Mouse (Mus musculus) olfactory bulb, adult 2 months (tissue): ENCODE results near the gene Lyl1. TPM values are rescaled to one million over a fixed set of nuclear protein-coding genes. Genes with fewer than 3 reads are reported as not detected.

Experiments
- H3K27ac ChIP-seq: fragments of 200-500 bp; 2 replicates; pipeline ENCODE4 v1.5.1; 2012; ENCODE audit warnings: low read depth, low read length; ENCODE audit not compliant: insufficient read depth
- H3K4me1 ChIP-seq: fragments of 200-500 bp; 2 replicates; pipeline ENCODE4 v1.6.1; 2012; ENCODE audit warnings: low read length; ENCODE audit not compliant: control insufficient read depth, insufficient read depth
- H3K4me3 ChIP-seq: fragments of 200-500 bp; 2 replicates; pipeline ENCODE4 v1.5.1; 2012; ENCODE audit warnings: mild to moderate bottlenecking, low read depth, low read length, moderate library complexity; ENCODE audit not compliant: insufficient read depth
- CTCF ChIP-seq: fragments of 200-500 bp; IDR thresholded peaks from 2 replicates; pipeline ENCODE4 v1.5.1; 2012; ENCODE audit warnings: low read depth, mild to moderate bottlenecking, low read length, moderate library complexity; ENCODE audit not compliant: insufficient read depth
- POLR2A ChIP-seq: fragments of 200-500 bp; IDR thresholded peaks from 2 replicates; pipeline ENCODE4 v1.6.1; 2012; ENCODE audit warnings: mild to moderate bottlenecking, low read depth, low read length, moderate library complexity; ENCODE audit not compliant: insufficient read depth
- WGBS: fragments of 180-500 bp; shearing (Covaris S2); methylation state at CpG from one replicate; pipeline ENCODE4 v1.1.7; 2018; 5-methylcytosine and 5-hydroxymethylcytosine counted together
- polyA plus RNA-seq: library from polyadenylated mRNA; stranded (reverse); fragments of >200 nt; gene quantifications from 2 replicates; pipeline ENCODE4 v1.2.4, GENCODE M21; 2012; ENCODE audit warnings: low replicate concordance; ENCODE audit not compliant: missing spikeins, insufficient read depth, insufficient read length

The Lyl1 gene
- polyA plus RNA-seq, 1 experiment: not detected

DNA sequence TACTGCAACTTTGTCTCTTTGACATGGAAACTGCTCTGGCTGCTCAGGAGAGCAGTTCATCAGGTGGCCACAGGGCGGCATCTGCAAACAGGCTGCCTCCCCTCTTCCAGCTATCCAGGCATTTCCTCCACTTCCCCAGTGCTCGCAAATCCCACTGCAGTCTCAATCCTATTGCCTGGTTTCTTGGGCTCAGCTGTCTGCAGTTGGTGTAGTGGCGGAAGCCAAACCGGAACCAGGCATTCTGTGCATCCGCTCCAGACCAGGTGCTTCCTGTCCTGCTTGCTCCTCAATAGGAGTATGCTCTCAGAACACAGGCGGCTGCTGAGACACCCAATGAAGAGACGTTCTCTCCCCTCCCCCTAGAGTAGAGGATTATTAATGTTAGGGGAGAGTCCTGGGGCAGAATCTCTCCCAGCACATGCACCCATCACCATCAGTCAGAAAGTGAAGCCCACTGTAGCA is 1.4 kb upstream of the Lyl1 start:
- Histone ChIP-seq H3K27ac (no peak overlapping the region), H3K4me3 (no peak overlapping the region), H3K4me1 (0 out of 2 replicates have a peak, but pooled peaks cover 2% of the 10 kb centered on the region)
- WGBS: 64% methylated on average over 7 of the region's 7 CpGs
- no peak for TF ChIP-seq POLR2A
- TF ChIP-seq CTCF: 0 out of 2 replicates have a peak, but pooled peaks have one; percentile 40

DNA sequence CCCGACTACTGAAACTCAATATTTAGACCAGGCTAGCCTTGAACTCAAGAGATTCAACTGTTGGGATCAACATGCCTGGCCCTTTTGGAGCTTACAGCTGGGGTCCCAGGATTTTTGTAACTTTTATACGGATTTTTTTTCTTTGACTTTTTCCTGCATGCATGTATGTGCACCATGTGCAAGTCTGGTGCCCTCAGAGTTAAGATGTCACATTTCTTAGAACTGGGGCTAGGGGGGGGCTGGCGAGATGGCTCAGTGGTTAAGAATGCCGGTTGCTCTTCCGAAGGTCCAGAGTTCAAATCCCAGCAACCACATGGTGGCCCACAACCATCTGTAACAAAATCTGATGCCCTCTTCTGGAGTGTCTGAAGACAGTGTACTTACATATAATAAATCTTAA is 731 bp upstream of the Lyl1 start:
- H3K27ac ChIP-seq: no peak overlapping the region
- 87% methylated on average over 5 of the region's 5 CpGs for WGBS
- TF ChIP-seq POLR2A (no peak), CTCF (no peak)
- peaks cover 8% of the 10 kb centered on the region; the same call in 1 of the 2 replicates for H3K4me1 ChIP-seq
- no peak overlapping the region for H3K4me3 ChIP-seq

DNA sequence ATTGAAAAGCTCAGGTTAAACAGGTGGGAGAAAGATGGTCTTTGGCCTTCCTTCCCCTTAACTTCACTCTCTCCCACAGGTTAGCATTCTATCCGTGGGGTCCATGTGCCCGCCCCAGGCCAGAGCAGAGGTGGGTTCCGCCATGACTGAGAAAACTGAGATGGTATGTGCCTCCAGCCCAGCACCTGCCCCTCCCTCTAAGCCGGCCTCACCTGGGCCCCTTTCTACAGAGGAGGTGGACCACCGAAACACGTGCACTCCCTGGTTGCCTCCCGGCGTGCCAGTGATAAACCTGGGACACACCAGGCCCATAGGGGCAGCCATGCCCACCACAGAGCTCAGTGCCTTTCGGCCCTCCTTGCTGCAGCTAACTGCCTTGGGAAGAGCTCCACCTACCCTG is 1.3 kb downstream of the Lyl1 start:
- 82% methylated on average over 9 of the region's 9 CpGs for WGBS
- Histone ChIP-seq H3K4me1 (peaks cover 12% of the 10 kb centered on the region; the same call in 1 of the 2 replicates), H3K27ac (no peak overlapping the region), H3K4me3 (no peak overlapping the region)
- TF ChIP-seq CTCF (no peak), POLR2A (no peak)

DNA sequence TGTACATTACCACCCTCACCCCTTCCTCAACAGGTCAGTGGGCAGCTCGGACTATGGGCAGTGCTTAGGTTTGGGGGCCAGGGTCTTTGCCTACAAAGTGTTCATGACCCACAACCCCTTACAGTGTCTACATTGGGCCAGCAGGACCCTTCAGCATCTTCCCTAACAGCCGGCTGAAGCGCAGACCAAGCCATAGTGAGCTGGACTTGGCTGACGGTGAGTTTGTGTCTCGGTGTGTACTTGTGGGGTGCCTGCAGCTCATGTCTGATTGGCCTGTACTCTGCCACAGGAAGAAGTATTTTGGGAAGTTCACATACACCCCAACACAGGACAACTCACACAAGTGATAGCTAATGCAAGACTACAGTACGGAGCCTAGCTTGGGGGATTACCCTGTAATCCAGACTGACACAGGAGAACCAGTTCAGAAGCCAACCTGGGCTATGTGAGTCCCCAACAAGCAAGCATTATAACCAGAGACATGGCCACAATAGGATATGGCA is 1.8 kb downstream of the Lyl1 start:
- TF ChIP-seq POLR2A: no peak
- no peak for TF ChIP-seq CTCF
- H3K27ac ChIP-seq: no peak overlapping the region
- peaks cover 13% of the 10 kb centered on the region; the same call in 1 of the 2 replicates for H3K4me1 ChIP-seq
- 94% methylated on average over 6 of the region's 6 CpGs for WGBS
- no peak overlapping the region for H3K4me3 ChIP-seq

DNA sequence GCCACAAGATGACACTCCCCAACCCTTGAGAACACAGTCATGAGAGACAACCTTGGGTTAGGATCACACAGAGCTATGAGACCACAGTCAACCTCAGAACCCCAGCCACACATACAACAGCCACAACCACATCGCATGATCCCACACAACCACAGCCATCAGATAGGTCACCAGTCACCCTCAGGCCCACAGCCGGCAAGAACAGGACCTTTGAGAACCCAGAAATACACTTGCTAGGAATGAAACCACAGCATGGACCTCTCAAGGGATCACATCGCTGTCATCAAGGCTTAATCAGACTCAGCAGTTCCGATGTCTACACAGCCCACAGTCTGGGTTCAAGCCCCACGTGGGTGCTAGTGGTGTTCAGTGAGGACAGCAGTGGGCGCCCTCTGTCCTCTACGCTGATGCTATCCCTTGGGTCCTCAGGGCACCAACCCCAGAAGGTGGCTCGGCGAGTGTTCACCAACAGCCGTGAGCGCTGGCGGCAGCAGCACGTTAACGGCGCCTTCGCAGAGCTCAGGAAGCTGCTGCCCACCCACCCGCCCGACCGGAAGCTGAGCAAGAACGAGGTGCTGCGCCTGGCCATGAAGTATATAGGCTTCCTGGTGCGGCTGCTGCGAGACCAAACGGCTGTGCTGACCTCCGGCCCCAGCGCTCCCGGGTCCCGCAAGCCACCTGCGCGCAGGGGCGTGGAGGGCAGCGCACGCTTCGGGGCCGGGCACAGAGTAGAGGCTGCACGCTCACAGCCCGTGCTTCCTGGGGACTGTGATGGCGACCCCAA is 2.4 kb downstream of the Lyl1 start:
- Histone ChIP-seq H3K4me1 (peaks cover 13% of the 10 kb centered on the region; the same call in 1 of the 2 replicates), H3K27ac (no peak overlapping the region), H3K4me3 (no peak overlapping the region; the same call in 1 of the 2 replicates)
- WGBS: 50% methylated on average over 38 of the region's 38 CpGs
- TF ChIP-seq CTCF (no peak), POLR2A (no peak)

DNA sequence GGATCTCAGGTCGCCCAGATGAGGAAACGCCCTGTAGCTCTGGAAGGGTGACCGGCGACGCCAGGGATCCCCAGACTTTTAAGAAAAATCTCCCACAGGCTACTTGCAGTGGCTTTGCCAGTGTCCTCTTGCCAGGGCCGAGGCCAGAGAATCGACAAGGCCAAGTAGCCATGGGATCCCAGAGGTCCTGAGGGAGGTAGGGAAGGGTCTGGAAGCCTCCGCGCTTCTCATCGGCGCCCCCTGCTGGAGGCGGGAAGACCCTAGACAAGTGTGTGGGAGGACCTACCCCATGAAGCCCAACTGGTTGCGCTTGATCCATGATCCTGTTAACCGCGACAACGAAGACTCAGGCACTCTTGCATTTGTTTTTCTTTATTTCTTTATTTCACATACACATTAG is 3.1 kb downstream of the Lyl1 start:
- TF ChIP-seq POLR2A (no peak), CTCF (peak; percentile 44; the same call in 1 of the 2 replicates)
- WGBS: 21% methylated on average over 16 of the region's 16 CpGs
- Histone ChIP-seq H3K4me1 (peaks cover 17% of the 10 kb centered on the region), H3K27ac (no peak overlapping the region), H3K4me3 (no peak overlapping the region; the same call in 1 of the 2 replicates)

DNA sequence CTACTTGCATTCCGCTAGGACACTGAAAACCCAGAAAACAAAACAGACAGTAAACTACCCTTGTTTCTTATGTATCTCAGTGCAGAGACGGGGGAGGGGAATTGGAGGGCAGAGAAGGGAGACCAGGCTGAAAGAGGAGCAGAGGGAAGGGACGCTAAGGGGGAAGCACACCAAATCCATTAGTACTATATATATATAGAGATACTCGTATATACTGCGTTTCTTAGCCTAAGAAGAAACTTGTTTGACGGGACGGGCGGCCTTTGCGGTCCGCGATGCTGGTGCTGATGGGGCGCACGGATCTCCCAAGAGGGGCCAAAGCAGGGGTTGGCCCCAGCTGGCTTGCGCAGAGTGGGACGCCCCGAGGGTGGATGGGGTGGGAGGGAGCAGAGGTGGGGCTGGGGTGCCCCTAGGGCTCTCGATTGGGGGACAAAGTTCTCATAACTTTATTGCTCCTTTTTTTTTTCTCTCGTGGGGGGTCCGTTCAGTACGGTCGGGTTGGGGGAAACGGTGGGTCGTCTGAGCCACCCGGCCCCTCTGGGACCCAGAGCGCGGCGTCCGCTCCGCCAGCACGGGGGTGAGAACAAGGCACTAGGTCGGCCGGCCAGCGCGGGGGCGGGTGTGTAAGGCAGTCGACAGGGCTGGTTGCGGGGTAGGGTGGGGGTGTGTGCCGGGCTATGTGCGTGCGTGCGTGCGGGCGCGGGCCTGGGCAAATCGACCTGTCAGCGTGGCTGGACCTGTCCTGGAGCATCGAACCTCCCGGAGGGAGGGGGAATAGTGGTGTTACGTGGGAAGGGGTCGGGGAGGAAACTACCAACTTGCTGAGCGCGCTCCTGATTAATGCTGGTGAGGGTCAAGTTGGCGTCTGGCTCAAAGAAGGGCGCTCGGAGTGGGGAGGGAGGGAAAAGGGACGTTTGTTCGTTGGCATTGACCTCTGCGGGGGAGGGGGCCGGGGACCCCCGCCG is 3.9 kb downstream of the Lyl1 start:
- Histone ChIP-seq H3K27ac (no peak overlapping the region), H3K4me3 (no peak overlapping the region), H3K4me1 (peaks cover 19% of the 10 kb centered on the region)
- WGBS: 18% methylated on average over 61 of the region's 61 CpGs
- TF ChIP-seq POLR2A: no peak
- TF ChIP-seq CTCF: no peak

DNA sequence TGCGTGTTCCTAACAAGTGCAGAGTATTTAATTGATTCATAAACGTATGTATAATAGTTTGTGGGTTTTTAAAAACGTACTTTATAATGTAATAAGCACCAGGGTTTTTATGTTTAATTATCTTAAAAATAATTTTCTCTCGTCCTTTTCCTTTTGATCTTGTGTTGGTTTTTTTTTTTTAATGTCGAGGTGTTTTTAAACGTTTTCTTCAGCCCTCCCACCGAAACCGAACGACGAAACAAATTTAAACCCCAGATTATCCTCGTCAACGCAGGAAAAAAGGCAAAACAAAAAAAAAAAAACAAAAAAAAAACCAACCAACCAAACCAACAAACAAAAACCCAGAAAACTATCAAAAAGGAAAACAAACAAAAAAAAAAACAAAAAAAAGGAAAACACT is 4.7 kb downstream of the Lyl1 start:
- H3K4me3 ChIP-seq: no peak overlapping the region
- WGBS: 39% methylated on average over 12 of the region's 12 CpGs
- TF ChIP-seq POLR2A: no peak
- no peak for TF ChIP-seq CTCF
- H3K4me1 ChIP-seq: peaks cover 19% of the 10 kb centered on the region
- no peak overlapping the region for H3K27ac ChIP-seq
